12 mouse cellular contexts compared by ENCODE assay signal in genomic region chr14:105698616-105699015, GRCm38 (mm10).
"Had no signal": no experiment of that assay in that cellular context is flagged by ENCODE, and none has a peak within 500 bp of the region (broad histone marks: within the 10 kb centered on the region; RNA-seq: fewer than 3 reads in every experiment).

No protein-coding gene starts in this region.

- H3K36me3 ChIP-seq: limb, embryonic 13.5 days; neural tube, embryonic 12.5 days had no signal

- H3K9me3 ChIP-seq: limb, embryonic 13.5 days; neural tube, embryonic 12.5 days had no signal

- DNase-seq: kidney, adult 9 months; kidney, postnatal 10 days; left cerebral cortex, postnatal 4 days; lung, adult 18-20 months; midbrain, embryonic 14.5 days; right cerebral cortex, postnatal 4 days; spleen, adult 18-20 months; thymus, adult 18-20 months; thymus, postnatal 14 days had no signal

- H3K9ac ChIP-seq: limb, embryonic 13.5 days; liver, embryonic 14.5 days; neural tube, embryonic 12.5 days had no signal

- H3K27me3 ChIP-seq: limb, embryonic 13.5 days; neural tube, embryonic 12.5 days had no signal

- H3K27ac ChIP-seq: limb, embryonic 13.5 days; liver, embryonic 14.5 days; neural tube, embryonic 12.5 days had no signal

- H3K4me2 ChIP-seq: limb, embryonic 13.5 days; neural tube, embryonic 12.5 days had no signal

- H3K4me3 ChIP-seq: limb, embryonic 13.5 days; neural tube, embryonic 12.5 days had no signal

- H3K4me1 ChIP-seq: limb, embryonic 13.5 days; neural tube, embryonic 12.5 days had no signal
